Mouse (Mus musculus) megakaryocyte, embryonic 14.5 days (primary cell): ENCODE measurements at regions not wholly inside any gene's neighbourhood (a gene's known extent, or its start where the extent isn't known, plus 50 kb on each side); places are given as distances from the start of the nearest gene placed in this dataset.

ENCODE experiments used
- FLI1 ChIP-seq: IDR thresholded peaks from 2 replicates; pipeline ENCODE4 v1.6.1; 2012; ENCODE audit warnings: low read length, inconsistent platforms, mixed read lengths
- GATA1 ChIP-seq: IDR thresholded peaks from 3 replicates; pipeline ENCODE4 v1.6.1; 2012; ENCODE audit warnings: mixed read lengths, low read length, inconsistent platforms, borderline replicate concordance

DNA sequence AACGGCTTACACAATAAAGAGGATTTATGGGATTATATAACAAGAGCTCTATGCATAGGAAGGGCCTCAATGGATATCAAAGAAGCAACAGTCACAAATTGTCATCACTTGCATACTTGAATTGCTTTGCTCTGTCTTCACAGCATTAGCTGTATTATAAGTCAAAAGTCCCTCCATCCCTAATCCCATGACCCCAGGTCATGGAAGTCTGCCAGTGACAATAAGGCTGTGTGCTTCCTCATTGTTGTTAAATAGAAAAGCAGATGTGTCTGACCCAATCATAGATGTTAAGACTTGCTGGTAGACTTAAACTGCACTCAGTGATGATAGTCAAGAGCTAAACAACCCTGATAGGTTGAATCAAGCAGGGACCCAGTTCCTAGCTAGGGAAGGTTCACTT is 683.9 kb upstream of the Sox9 start:
- TF ChIP-seq GATA1 (no peak), FLI1 (no peak)
